Mouse (Mus musculus) heart, postnatal 0 days (tissue): ENCODE data around the gene Amph. TPM values are rescaled to one million over a fixed set of nuclear protein-coding genes. Genes with fewer than 3 reads are reported as not detected.

ENCODE experiments used
- ATAC-seq: fragments of 200-750 bp; cut with Nextera tagmentation; 2 replicates; pipeline ENCODE4 v1.8.0; 2017; ENCODE audit warnings: low read depth, moderate number of reproducible peaks, moderate library complexity; ENCODE audit not compliant: insufficient read depth
- DNase-seq: peaks from one replicate; pipeline ENCODE4 v3.0.0-alpha.2; 2016; ENCODE audit warnings: low spot score
- H3K27ac ChIP-seq: fragments of 300-500 bp; sonication (generic); 2 replicates; pipeline ENCODE4 v1.5.1; 2014; ENCODE audit warnings: low read depth, mild to moderate bottlenecking
- H3K27me3 ChIP-seq: fragments of 300-500 bp; sonication (generic); 2 replicates; pipeline ENCODE4 v1.6.1; 2014; ENCODE audit warnings: low read length, mixed read lengths; ENCODE audit not compliant: control insufficient read depth, insufficient read depth
- H3K36me3 ChIP-seq: fragments of 300-500 bp; sonication (generic); replicated peaks from 2 replicates; pipeline ENCODE4 v1.6.1; 2014; ENCODE audit warnings: low read length, mixed read lengths; ENCODE audit not compliant: control insufficient read depth, insufficient read depth
- H3K4me1 ChIP-seq: fragments of 300-500 bp; sonication (generic); 2 replicates; pipeline ENCODE4 v1.6.1; 2014; ENCODE audit warnings: antibody characterized with exemption; ENCODE audit not compliant: control insufficient read depth, insufficient read depth
- H3K4me2 ChIP-seq: fragments of 300-500 bp; sonication (generic); 2 replicates; pipeline ENCODE4 v1.6.1; 2014; ENCODE audit warnings: low read depth, mild to moderate bottlenecking, low read length, moderate library complexity
- H3K4me3 ChIP-seq: fragments of 300-500 bp; sonication (generic); 2 replicates; pipeline ENCODE4 v1.5.1; 2014; ENCODE audit warnings: low read depth, low read length
- H3K9ac ChIP-seq: fragments of 300-500 bp; sonication (generic); replicated peaks from 2 replicates; pipeline ENCODE4 v1.6.1; 2014; ENCODE audit warnings: low read depth, low read length, mixed read lengths
- H3K9me3 ChIP-seq: fragments of 300-500 bp; sonication (generic); replicated peaks from 2 replicates; pipeline ENCODE4 v1.6.1; 2016; ENCODE audit warnings: low read length; ENCODE audit not compliant: control insufficient read depth
- CTCF ChIP-seq: IDR thresholded peaks from 2 replicates; pipeline ENCODE4 v1.5.1; 2016; ENCODE audit warnings: antibody characterized with exemption, control low read depth, low read depth
- EP300 ChIP-seq: IDR thresholded peaks from 2 replicates; pipeline ENCODE4 v1.6.1; 2016; ENCODE audit warnings: antibody characterized with exemption, low read depth
- WGBS: fragments of 180-500 bp; shearing (Covaris S2); extraction: QIAGEN DNeasy Blood & Tissue Kit; methylation state at CpG from one replicate; pipeline ENCODE4 v1.1.7; 2014; 5-methylcytosine and 5-hydroxymethylcytosine counted together
- polyA plus RNA-seq: library from polyadenylated mRNA; unstranded; fragments of >200 nt; fragmentation: Nextera tagmentation; extraction: Ambion mirVana; gene quantifications from 2 replicates; pipeline ENCODE4 v1.2.1, GENCODE M21; 2015
- total RNA-seq: library from RNA; depleted of rRNA; stranded (reverse); fragments of >200 nt; gene quantifications from 2 replicates; pipeline ENCODE4 v1.2.3, GENCODE M21; 2014; ENCODE audit warnings: low replicate concordance

Gene Amph
- total and polyA plus RNA-seq, 2 experiments from 2014 or later, result 0.18 to 0.42 TPM

DNA sequence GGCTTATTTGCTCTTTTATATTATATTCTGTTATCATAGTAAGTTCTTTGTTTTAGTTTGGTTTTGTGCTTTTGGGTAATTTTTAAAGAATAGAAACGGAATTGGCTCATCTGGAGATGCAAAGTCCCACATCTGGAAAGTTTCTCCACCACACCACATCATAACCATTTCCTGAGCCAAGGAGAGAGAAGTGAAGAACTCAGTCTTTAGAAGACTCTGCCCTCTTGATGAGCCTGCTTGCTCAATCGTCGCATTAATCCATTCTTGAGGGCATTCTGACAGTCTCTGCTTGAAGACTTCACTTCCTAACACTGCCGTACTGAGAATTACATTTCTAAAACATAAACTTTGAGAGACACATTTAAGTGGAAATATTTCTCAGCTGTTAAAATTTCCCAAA is 133.9 kb downstream of the Amph start:
- no peak for ATAC-seq
- 79% methylated on average over 4 of the region's 4 CpGs for WGBS

GRCm38 (mm10) chr13:19094571-19094970 is 146.6 kb downstream of the Amph start:
- ATAC-seq (no peak), DNase-seq (no peak)
- no peaks in the 10 kb centered on the region for H3K36me3 ChIP-seq
- TF ChIP-seq CTCF (no peak), EP300 (no peak)
- no peaks in the 10 kb centered on the region for H3K27me3 ChIP-seq
- no peaks in the 10 kb centered on the region for H3K9me3 ChIP-seq
- H3K4me1 ChIP-seq, result no peaks in the 10 kb centered on the region
- 85% methylated on average over 6 of the region's 6 CpGs for WGBS
- H3K4me3 ChIP-seq, result no peak overlapping the region
- H3K4me2 ChIP-seq, result no peak overlapping the region
- H3K9ac ChIP-seq, result no peak overlapping the region
- H3K27ac ChIP-seq, result no peak overlapping the region

More for the DNA sequence above, 133.9 kb downstream of the Amph start:
- Histone ChIP-seq H3K27ac (no peak overlapping the region), H3K27me3 (no peaks in the 10 kb centered on the region), H3K9ac (no peak overlapping the region), H3K36me3 (no peaks in the 10 kb centered on the region), H3K4me2 (no peak overlapping the region), H3K4me1 (no peaks in the 10 kb centered on the region), H3K9me3 (no peaks in the 10 kb centered on the region), H3K4me3 (no peak overlapping the region)
- TF ChIP-seq EP300 (no peak), CTCF (no peak)
- DNase-seq, result no peak

DNA sequence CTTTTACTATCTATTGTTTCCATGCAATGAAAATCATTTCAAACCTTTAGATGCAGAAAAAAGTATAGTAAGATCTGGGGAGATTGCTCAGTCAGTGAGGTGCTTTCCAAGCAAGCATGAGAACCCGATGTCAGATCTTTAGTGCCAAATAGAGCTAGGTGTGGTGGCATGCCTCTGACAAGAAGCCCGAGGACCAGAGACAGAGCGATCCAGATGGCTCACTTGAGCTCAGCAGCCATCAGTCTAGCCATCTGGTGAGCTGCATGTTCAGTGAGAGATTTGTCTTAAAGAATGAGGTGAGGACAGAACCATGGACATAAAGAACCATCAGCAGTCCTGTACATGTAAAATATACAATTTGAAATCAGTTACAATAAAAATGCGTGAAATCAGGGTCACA is 149.1 kb downstream of the Amph start:
- no peaks in the 10 kb centered on the region for H3K4me1 ChIP-seq
- no peaks in the 10 kb centered on the region for H3K27me3 ChIP-seq
- H3K9me3 ChIP-seq, result no peaks in the 10 kb centered on the region
- no peak overlapping the region for H3K4me3 ChIP-seq
- H3K27ac ChIP-seq, result no peak overlapping the region
- TF ChIP-seq CTCF (no peak), EP300 (no peak)
- H3K36me3 ChIP-seq, result no peaks in the 10 kb centered on the region
- ATAC-seq (no peak), DNase-seq (no peak)
- H3K4me2 ChIP-seq, result no peak overlapping the region
- 75% methylated on average over 4 of the region's 4 CpGs for WGBS
- H3K9ac ChIP-seq, result no peak overlapping the region

DNA sequence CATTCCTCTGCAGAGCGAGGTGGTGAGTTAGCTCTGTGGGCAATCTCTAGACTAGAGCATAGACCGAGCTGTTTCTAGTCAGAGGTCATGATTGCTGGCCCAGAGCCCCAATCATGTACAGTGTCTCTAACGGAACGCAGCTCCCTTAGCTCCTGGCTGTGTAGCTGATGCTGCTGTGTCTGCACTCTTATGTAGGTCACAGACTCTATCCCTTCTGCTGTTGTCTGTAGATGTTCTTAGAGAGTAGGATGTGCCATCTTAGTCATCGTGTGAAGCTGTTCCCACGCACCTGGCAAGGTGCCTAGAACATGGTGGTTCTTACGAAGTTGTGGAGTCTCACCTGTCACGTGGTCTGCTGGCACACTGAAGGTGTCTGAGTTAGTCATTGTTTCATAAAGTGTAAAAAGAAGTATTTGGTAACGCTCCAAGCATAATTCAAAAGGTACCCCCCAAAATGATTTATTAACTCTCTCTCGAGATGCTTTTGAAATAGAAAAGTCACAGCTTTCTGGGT is 153.9 kb downstream of the Amph start:
- DNase-seq, result no peak
- 75% methylated on average over 10 of the region's 10 CpGs for WGBS

DNA sequence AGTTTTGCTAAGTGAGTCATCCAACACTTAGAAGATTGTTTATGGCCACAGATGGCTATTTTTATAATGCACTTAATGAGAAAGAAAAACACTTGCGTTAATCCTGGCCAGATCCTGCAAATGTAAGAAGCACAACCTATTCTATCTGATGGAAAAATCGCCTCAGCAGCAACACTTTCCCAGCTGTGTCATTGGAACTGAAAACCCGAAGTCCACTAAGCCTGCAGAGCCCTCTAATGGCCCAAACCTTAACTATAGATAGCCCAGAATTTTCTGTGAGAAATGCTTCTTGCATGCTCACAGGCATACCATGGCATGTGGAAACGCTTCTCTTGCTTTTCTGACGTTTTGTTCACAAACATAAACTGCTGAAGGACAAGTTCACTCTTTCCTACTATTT is 158.4 kb downstream of the Amph start:
- 38% methylated on average over 5 of the region's 5 CpGs for WGBS
- Histone ChIP-seq H3K36me3 (no peaks in the 10 kb centered on the region), H3K9me3 (no peaks in the 10 kb centered on the region), H3K4me2 (no peak overlapping the region), H3K4me1 (no peaks in the 10 kb centered on the region), H3K4me3 (no peak overlapping the region), H3K27me3 (no peaks in the 10 kb centered on the region), H3K27ac (no peak overlapping the region), H3K9ac (no peak overlapping the region)
- TF ChIP-seq CTCF, result 0 out of 2 replicates have a peak, but pooled peaks have one; percentile 14
- no peak for TF ChIP-seq EP300
- no peak for DNase-seq
- no peak for ATAC-seq

More for the DNA sequence above, 153.9 kb downstream of the Amph start:
- no peaks in the 10 kb centered on the region for H3K36me3 ChIP-seq
- no peak overlapping the region for H3K4me2 ChIP-seq
- no peak overlapping the region for H3K27ac ChIP-seq
- TF ChIP-seq CTCF (no peak), EP300 (no peak)
- no peaks in the 10 kb centered on the region for H3K9me3 ChIP-seq
- no peak for ATAC-seq
- H3K4me3 ChIP-seq, result no peak overlapping the region
- no peak overlapping the region for H3K9ac ChIP-seq
- no peaks in the 10 kb centered on the region for H3K27me3 ChIP-seq
- no peaks in the 10 kb centered on the region for H3K4me1 ChIP-seq

GRCm38 (mm10) chr13:19109331-19109730 is 161.3 kb downstream of the Amph start:
- Histone ChIP-seq H3K27me3 (no peaks in the 10 kb centered on the region), H3K27ac (no peak overlapping the region), H3K4me1 (no peaks in the 10 kb centered on the region), H3K4me2 (no peak overlapping the region), H3K4me3 (no peak overlapping the region), H3K9me3 (no peaks in the 10 kb centered on the region), H3K36me3 (no peaks in the 10 kb centered on the region), H3K9ac (no peak overlapping the region)
- ATAC-seq (no peak), DNase-seq (no peak)
- 52% methylated on average over 3 of the region's 3 CpGs for WGBS
- TF ChIP-seq EP300, result no peak
- no peak for TF ChIP-seq CTCF
